Mouse (Mus musculus) liver, embryonic 11.5 days (tissue): ENCODE data around the gene Tnrc6b. TPM values are rescaled to one million over a fixed set of nuclear protein-coding genes. Genes with fewer than 3 reads are reported as not detected.
A peak's percentile ranks its signal among the peaks of the same experiment; 100 is the strongest.
"Not testable (repeated sequence)": the region's sequence is repeated elsewhere in the genome, so short reads cannot be mapped to it uniquely, and the experiment has no call there.

Experiments used
- ATAC-seq: fragments of 200-750 bp; cut with Nextera tagmentation; replicated peaks from 2 replicates; pipeline ENCODE4 v1.8.0; 2017; ENCODE audit warnings: moderate number of reproducible peaks, mild to moderate bottlenecking, moderate TSS enrichment, moderate library complexity; ENCODE audit not compliant: low FRiP score
- DNase-seq: peaks from one replicate; pipeline ENCODE4 v3.0.0-alpha.2; 2017; ENCODE audit warnings: low spot score
- H3K27ac ChIP-seq: fragments of 300-500 bp; sonication (generic); 2 replicates; pipeline ENCODE4 v1.5.1; 2014; ENCODE audit warnings: mild to moderate bottlenecking, low read depth, low read length, control low read depth
- H3K27me3 ChIP-seq: fragments of 300-500 bp; sonication (generic); replicated peaks from 2 replicates; pipeline ENCODE4 v1.6.1; 2014; ENCODE audit warnings: low read length, mixed read lengths; ENCODE audit not compliant: control insufficient read depth, insufficient read depth
- H3K36me3 ChIP-seq: fragments of 300-500 bp; sonication (generic); 2 replicates; pipeline ENCODE4 v1.6.1; 2014; ENCODE audit warnings: mild to moderate bottlenecking, low read length, moderate library complexity, mixed read lengths; ENCODE audit not compliant: control insufficient read depth, insufficient read depth
- H3K4me1 ChIP-seq: fragments of 300-500 bp; sonication (generic); replicated peaks from 2 replicates; pipeline ENCODE4 v1.6.1; 2014; ENCODE audit warnings: low read length, mixed read lengths; ENCODE audit not compliant: control insufficient read depth, insufficient read depth
- H3K4me2 ChIP-seq: fragments of 300-500 bp; sonication (generic); 2 replicates; pipeline ENCODE4 v1.6.1; 2014; ENCODE audit warnings: mild to moderate bottlenecking, control low read depth, moderate library complexity
- H3K4me3 ChIP-seq: fragments of 300-500 bp; sonication (generic); 2 replicates; pipeline ENCODE4 v1.5.1; 2014; ENCODE audit warnings: low read depth, low read length, control low read depth
- H3K9ac ChIP-seq: fragments of 300-500 bp; sonication (generic); 2 replicates; pipeline ENCODE4 v1.6.1; 2014; ENCODE audit warnings: low read depth, low read length, control low read depth
- H3K9me3 ChIP-seq: fragments of 300-500 bp; sonication (generic); 2 replicates; pipeline ENCODE4 v1.6.1; 2016; ENCODE audit warnings: low read length, inconsistent platforms, mixed read lengths; ENCODE audit not compliant: control insufficient read depth
- WGBS: fragments of 180-500 bp; shearing (Covaris S2); extraction: QIAGEN DNeasy Blood & Tissue Kit; methylation state at CpG from one replicate; pipeline ENCODE4 v1.1.7; 2014; 5-methylcytosine and 5-hydroxymethylcytosine counted together
- polyA plus RNA-seq: library from polyadenylated mRNA; unstranded; fragments of >200 nt; fragmentation: Nextera tagmentation; extraction: Ambion mirVana; gene quantifications from 2 replicates; pipeline ENCODE4 v1.2.1, GENCODE M21; 2014

Gene Tnrc6b
- polyA plus RNA-seq, 1 experiment from 2014 or later = 18.5 TPM

- WGBS = 94% methylated on average over 6 of the region's 6 CpGs
- not testable (repeated sequence) for H3K4me3 ChIP-seq, H3K9me3 ChIP-seq, H3K4me2 ChIP-seq, ATAC-seq, H3K27ac ChIP-seq, H3K27me3 ChIP-seq, DNase-seq, H3K4me1 ChIP-seq, H3K9ac ChIP-seq
- H3K36me3 ChIP-seq = peaks cover 28% of the 10 kb centered on the region
Observed at GRCm38 (mm10) chr15:80904776-80905175, 193.7 kb downstream of the Tnrc6b start.

GRCm38 (mm10) chr15:80910183-80910582 is 199.1 kb downstream of the Tnrc6b start:
- no peak overlapping the region for H3K9ac ChIP-seq
- H3K9me3 ChIP-seq = no peaks in the 10 kb centered on the region
- 86% methylated on average over 3 of the region's 3 CpGs for WGBS
- no peak overlapping the region for H3K4me3 ChIP-seq
- H3K27me3 ChIP-seq = no peaks in the 10 kb centered on the region
- peak overlapping the region; percentile 91 for H3K27ac ChIP-seq
- peaks cover 17% of the 10 kb centered on the region for H3K4me1 ChIP-seq
- H3K4me2 ChIP-seq = no peak overlapping the region; the same call in 1 of the 2 replicates
- DNase-seq = no peak
- 0 out of 2 replicates have a peak, but pooled peaks have one; percentile 6 for ATAC-seq
- H3K36me3 ChIP-seq = peaks cover 35% of the 10 kb centered on the region

- DNase-seq (peak; percentile 36), ATAC-seq (peak; percentile 97)
- Histone ChIP-seq H3K4me1 (peaks cover 17% of the 10 kb centered on the region), H3K27me3 (no peaks in the 10 kb centered on the region), H3K4me3 (no peak overlapping the region), H3K4me2 (peak overlapping the region; percentile 36), H3K9me3 (no peaks in the 10 kb centered on the region), H3K36me3 (peaks cover 34% of the 10 kb centered on the region), H3K27ac (peak overlapping the region; percentile 91), H3K9ac (0 out of 2 replicates have a peak overlapping the region, but pooled peaks have one; percentile 38)
- WGBS = 58% methylated on average over 4 of the region's 4 CpGs
Observed at GRCm38 (mm10) chr15:80910790-80911531, 199.8 kb downstream of the Tnrc6b start.

GRCm38 (mm10) chr15:80912175-80912574 is 201.1 kb downstream of the Tnrc6b start:
- DNase-seq (no peak), ATAC-seq (no peak)
- H3K9ac ChIP-seq = no peak overlapping the region
- H3K4me1 ChIP-seq = peaks cover 17% of the 10 kb centered on the region
- H3K9me3 ChIP-seq = no peaks in the 10 kb centered on the region
- no peak overlapping the region for H3K4me2 ChIP-seq
- no peak overlapping the region for H3K27ac ChIP-seq
- peaks cover 38% of the 10 kb centered on the region for H3K36me3 ChIP-seq
- H3K27me3 ChIP-seq = no peaks in the 10 kb centered on the region
- 84% methylated on average over 3 of the region's 3 CpGs for WGBS
- H3K4me3 ChIP-seq = no peak overlapping the region

GRCm38 (mm10) chr15:80913803-80914202 is 202.7 kb downstream of the Tnrc6b start:
- H3K36me3 ChIP-seq = peaks cover 44% of the 10 kb centered on the region
- peaks cover 17% of the 10 kb centered on the region for H3K4me1 ChIP-seq
- no peak for ATAC-seq
- no peak overlapping the region for H3K27ac ChIP-seq
- no peak for DNase-seq
- H3K4me3 ChIP-seq = no peak overlapping the region
- H3K27me3 ChIP-seq = no peaks in the 10 kb centered on the region
- no peak overlapping the region for H3K9ac ChIP-seq
- H3K4me2 ChIP-seq = no peak overlapping the region
- no peaks in the 10 kb centered on the region for H3K9me3 ChIP-seq
- 88% methylated on average over 1 of the region's 1 CpGs for WGBS

GRCm38 (mm10) chr15:80915850-80916249 is 204.7 kb downstream of the Tnrc6b start:
- H3K36me3 ChIP-seq = peaks cover 57% of the 10 kb centered on the region
- WGBS = 91% methylated on average over 2 of the region's 2 CpGs
- peaks cover 15% of the 10 kb centered on the region for H3K4me1 ChIP-seq
- no peak overlapping the region for H3K9ac ChIP-seq
- no peak for ATAC-seq
- no peaks in the 10 kb centered on the region for H3K27me3 ChIP-seq
- no peak for DNase-seq
- H3K4me2 ChIP-seq = no peak overlapping the region
- H3K27ac ChIP-seq = no peak overlapping the region
- H3K4me3 ChIP-seq = no peak overlapping the region
- H3K9me3 ChIP-seq = no peaks in the 10 kb centered on the region

- Histone ChIP-seq H3K9ac (no peak overlapping the region), H3K4me3 (no peak overlapping the region), H3K36me3 (peaks cover 56% of the 10 kb centered on the region), H3K27ac (no peak overlapping the region), H3K4me1 (peaks cover 8% of the 10 kb centered on the region), H3K4me2 (no peak overlapping the region), H3K27me3 (no peaks in the 10 kb centered on the region), H3K9me3 (no peaks in the 10 kb centered on the region)
- DNase-seq = no peak
- 92% methylated on average over 7 of the region's 7 CpGs for WGBS
- ATAC-seq = no peak
Observed at GRCm38 (mm10) chr15:80916621-80917020, 205.5 kb downstream of the Tnrc6b start.

GRCm38 (mm10) chr15:80920346-80920745 is 209.2 kb downstream of the Tnrc6b start:
- ATAC-seq (no peak), DNase-seq (no peak)
- no peak overlapping the region for H3K4me2 ChIP-seq
- no peak overlapping the region for H3K27ac ChIP-seq
- no peak overlapping the region for H3K4me3 ChIP-seq
- no peak overlapping the region for H3K9ac ChIP-seq
- WGBS = 96% methylated on average over 3 of the region's 3 CpGs
- H3K27me3 ChIP-seq = no peaks in the 10 kb centered on the region
- H3K4me1 ChIP-seq = no peaks in the 10 kb centered on the region
- no peaks in the 10 kb centered on the region for H3K9me3 ChIP-seq
- H3K36me3 ChIP-seq = peaks cover 51% of the 10 kb centered on the region

- H3K36me3 ChIP-seq = peaks cover 45% of the 10 kb centered on the region
- H3K4me1 ChIP-seq = no peaks in the 10 kb centered on the region
- WGBS = 72% methylated on average over 4 of the region's 4 CpGs
- no peaks in the 10 kb centered on the region for H3K27me3 ChIP-seq
- no peak for ATAC-seq
- no peak overlapping the region for H3K9ac ChIP-seq
- no peak overlapping the region for H3K4me3 ChIP-seq
- H3K9me3 ChIP-seq = no peaks in the 10 kb centered on the region
- no peak for DNase-seq
- no peak overlapping the region for H3K4me2 ChIP-seq
- H3K27ac ChIP-seq = no peak overlapping the region
Observed at GRCm38 (mm10) chr15:80921781-80922180, 210.7 kb downstream of the Tnrc6b start.
